Mouse (Mus musculus) urinary bladder, adult 2 months (tissue): ENCODE measurements around the gene Coasy. TPM values are rescaled to one million over a fixed set of nuclear protein-coding genes. Genes with fewer than 3 reads are reported as not detected.
"Not testable (repeated sequence)": the region's sequence is repeated elsewhere in the genome, so short reads cannot be mapped to it uniquely, and the experiment has no call there.

Source experiments
- DNase-seq: peaks from one replicate; pipeline ENCODE4 v3.0.0; 2022; ENCODE audit warnings: low spot score
- polyA plus RNA-seq: library from polyadenylated mRNA; depleted of rRNA; stranded (reverse); fragments of >200 nt; gene quantifications from 2 replicates; pipeline ENCODE4 v1.2.3, GENCODE M21; 2012

The Coasy gene
- polyA plus RNA-seq, 1 experiment = 38.8 TPM

- no peak for DNase-seq
Measured at GRCm38 (mm10) chr11:101087682-101088055, 5.3 kb downstream of the Coasy start.

- no peak for DNase-seq
Measured at GRCm38 (mm10) chr11:101089931-101090330, 7.6 kb downstream of the Coasy start.

GRCm38 (mm10) chr11:101094930-101095313, 12.6 kb downstream of the Coasy start:
- DNase-seq = no peak

- peak; percentile 74 for DNase-seq
Measured at GRCm38 (mm10) chr11:101095314-101096024, 13.1 kb downstream of the Coasy start, which contains the start of gene Psmc3ip. Gene Psmc3ip, minus strand, starts transcription at chr11:101095436.

GRCm38 (mm10) chr11:101098231-101098630, 15.9 kb downstream of the Coasy start:
- DNase-seq = no peak

GRCm38 (mm10) chr11:101103011-101103410, 20.6 kb downstream of the Coasy start:
- no peak for DNase-seq

- no peak for DNase-seq
Measured at GRCm38 (mm10) chr11:101109351-101109750, 27.0 kb downstream of the Coasy start.

GRCm38 (mm10) chr11:101110708-101111107, 28.3 kb downstream of the Coasy start:
- no peak for DNase-seq

GRCm38 (mm10) chr11:101111178-101111577, 28.8 kb downstream of the Coasy start:
- DNase-seq = no peak

- DNase-seq = no peak
Measured at GRCm38 (mm10) chr11:101112186-101112585, 29.8 kb downstream of the Coasy start.

- DNase-seq = no peak
Measured at GRCm38 (mm10) chr11:101115564-101115963, 33.2 kb downstream of the Coasy start.

GRCm38 (mm10) chr11:101118105-101118504, 35.7 kb downstream of the Coasy start:
- DNase-seq = no peak

GRCm38 (mm10) chr11:101119131-101119760, 36.9 kb downstream of the Coasy start:
- DNase-seq = no peak

GRCm38 (mm10) chr11:101119761-101120544, 37.6 kb downstream of the Coasy start, which contains the start of the genes Retreg3 and Tubg1:
Gene Retreg3, minus strand, starts transcription at chr11:101119893.
Gene Tubg1, plus strand, starts transcription at chr11:101119938.
- DNase-seq = peak; percentile 97

- no peak for DNase-seq
Measured at GRCm38 (mm10) chr11:101120545-101121188, 38.3 kb downstream of the Coasy start.

GRCm38 (mm10) chr11:101124494-101124893, 42.1 kb downstream of the Coasy start:
- not testable (repeated sequence) for DNase-seq

- not testable (repeated sequence) for DNase-seq
Measured at GRCm38 (mm10) chr11:101125008-101125407, 42.6 kb downstream of the Coasy start.

- no peak for DNase-seq
Measured at GRCm38 (mm10) chr11:101127075-101127474, 44.7 kb downstream of the Coasy start.

- DNase-seq = no peak
Measured at GRCm38 (mm10) chr11:101128996-101129577, 46.7 kb downstream of the Coasy start.

- no peak for DNase-seq
Measured at GRCm38 (mm10) chr11:101130056-101130756, 47.8 kb downstream of the Coasy start.

- no peak for DNase-seq
Measured at GRCm38 (mm10) chr11:101131187-101131586, 48.8 kb downstream of the Coasy start.
